Comparison of ENCODE assay signal across 8 mouse cellular contexts in the genomic region with DNA sequence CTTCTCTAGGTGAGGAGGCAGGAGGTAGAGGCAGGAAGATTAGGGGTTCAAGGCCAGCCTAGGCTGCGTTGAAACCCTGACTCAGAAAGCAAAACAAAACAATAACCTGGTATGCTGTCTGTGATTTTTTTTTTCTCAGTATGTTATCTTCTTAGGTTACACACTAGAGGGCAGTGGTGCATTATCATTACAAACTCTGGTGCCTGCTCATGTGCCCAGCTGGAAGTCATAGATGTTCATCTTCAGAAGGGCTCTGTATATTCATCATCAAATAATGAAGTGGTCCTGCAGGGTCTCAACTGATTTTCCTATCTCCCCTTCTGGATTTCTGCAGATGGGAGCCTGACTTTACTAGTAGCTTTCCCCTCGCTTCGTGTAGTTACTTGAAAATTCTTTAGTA.
DNase-seq lines count a peak whose midpoint lies in the region; ATAC-seq and TF ChIP-seq lines count a peak whose summit lies in the region.
"Had no signal": no experiment of that assay in that cellular context is flagged by ENCODE, and none has a peak within 500 bp of the region (broad histone marks: within the 10 kb centered on the region; RNA-seq: fewer than 3 reads in every experiment).

No protein-coding gene starts in this region.

- H3K4me2 ChIP-seq in kidney, embryonic 14.5 days (replicated peaks; ENCODE audit: low read depth, low read length), result no peak overlapping the region

- no peaks in the 10 kb centered on the region for H3K4me1 ChIP-seq in kidney, embryonic 14.5 days (ENCODE audit: control insufficient read depth, insufficient read depth, low read length)
- H3K4me1 ChIP-seq in MEL (ENCODE audit: control insufficient read depth in 1 of 2, insufficient read depth in 2 of 2, low read length in 2 of 2), result no peaks in the 10 kb centered on the region

- ATAC-seq in kidney, embryonic 14.5 days (ENCODE audit: low FRiP score, low TSS enrichment), result no peak
- no peak for ATAC-seq in megakaryocyte-erythroid progenitor cell, adult 5-6 weeks (replicated peaks; ENCODE audit: low FRiP score, low TSS enrichment, poor library complexity, severe bottlenecking)

- 64% methylated on average over 3 of the region's 3 CpGs for WGBS in kidney, embryonic 14.5 days

- no peaks in the 10 kb centered on the region for H3K79me2 ChIP-seq in MEL (ENCODE audit: control insufficient read depth, insufficient read depth, low read length, poor library complexity)

- TF ChIP-seq RAD21 in MEL (IDR thresholded peaks at IDR 0.05; ENCODE audit: low read depth, low read length), result peak; percentile 53

- no peak for TF ChIP-seq POLR2A in MEL (IDR thresholded peaks at IDR 0.05; ENCODE audit: control insufficient read depth in 1 of 2, insufficient read depth in 1 of 2, low read depth in 1 of 2, low read length in 2 of 2, poor library complexity in 1 of 2)

- H3K27me3 ChIP-seq in kidney, embryonic 14.5 days (ENCODE audit: control insufficient read depth, insufficient read depth, low read length), result no peaks in the 10 kb centered on the region
- no peaks in the 10 kb centered on the region for H3K27me3 ChIP-seq in MEL (ENCODE audit: control insufficient read depth in 1 of 2, insufficient read depth in 2 of 2, low read length in 2 of 2)

- no peak overlapping the region for H3K9ac ChIP-seq in kidney, embryonic 14.5 days (ENCODE audit: low read depth, low read length)
- H3K9ac ChIP-seq in MEL (ENCODE audit: control insufficient read depth, low read depth, low read length, poor library complexity, severe bottlenecking), result no peak overlapping the region

- peak in 2 of 3 experiments; percentile 7 to 33; a peak in 2 of 6 replicates for TF ChIP-seq CTCF in MEL (IDR thresholded peaks at IDR 0.05 in 2 of 3, conservative IDR thresholded peaks at IDR 0.05 in 1 of 3; ENCODE audit: control insufficient read depth in 1 of 3, insufficient read depth in 1 of 3, low read depth in 2 of 3, low read length in 3 of 3, poor library complexity in 1 of 3, severe bottlenecking in 1 of 3)

- H3K4me3 ChIP-seq in kidney, embryonic 14.5 days (ENCODE audit: low read length), result no peak overlapping the region
- no peak overlapping the region for H3K4me3 ChIP-seq in MEL (ENCODE audit: control insufficient read depth in 1 of 2, insufficient read depth in 1 of 2, low read depth in 2 of 2, low read length in 2 of 2)

- peak; percentile 15 for DNase-seq in kidney, postnatal 10 days
- DNase-seq in MEL (ENCODE audit: low read depth, low spot score), result peak; percentile 10
- peak; percentile 74 for DNase-seq in embryo, embryonic 10.5 days (ENCODE audit: low spot score)
- DNase-seq in lung, postnatal 14 days, result peak; percentile 14
- no peak for DNase-seq in thymus, postnatal 25 days
- DNase-seq: kidney, adult 11 months had no signal

- no peaks in the 10 kb centered on the region for H3K36me3 ChIP-seq in kidney, embryonic 14.5 days (ENCODE audit: control insufficient read depth, insufficient read depth, low read length)
- no peaks in the 10 kb centered on the region for H3K36me3 ChIP-seq in MEL (ENCODE audit: control insufficient read depth in 1 of 2, insufficient read depth in 2 of 2, low read length in 2 of 2)

- TF ChIP-seq EP300 in MEL (IDR thresholded peaks at IDR 0.05; ENCODE audit: low read depth in 1 of 2, low read length in 2 of 2), result no peak

- H3K27ac ChIP-seq in kidney, embryonic 14.5 days (ENCODE audit: low read depth, low read length), result no peak overlapping the region
- H3K27ac ChIP-seq in MEL (ENCODE audit: control insufficient read depth, low read depth, low read length), result no peak overlapping the region

- no peaks in the 10 kb centered on the region for H3K9me3 ChIP-seq in kidney, embryonic 14.5 days (ENCODE audit: control insufficient read depth, low read length)
- H3K9me3 ChIP-seq in MEL (replicated peaks; ENCODE audit: insufficient read depth, low read length), result no peaks in the 10 kb centered on the region

TF ChIP-seq in MEL, 35 proteins besides CTCF, POLR2A, EP300 and RAD21:
- TF ChIP-seq UBTF (IDR thresholded peaks at IDR 0.05; ENCODE audit: borderline replicate concordance, insufficient read depth, low read depth, low read length) (no peak), SMC3 (IDR thresholded peaks at IDR 0.05; ENCODE audit: low read depth, low read length) (peak; percentile 38), TAL1 (IDR thresholded peaks at IDR 0.05; ENCODE audit: low read length) (no peak)
